16 mouse cellular contexts compared by ENCODE assay signal in genomic region chr10:100036021-100036420, GRCm38 (mm10).
"Had no signal": no experiment of that assay in that cellular context is flagged by ENCODE, and none has a peak within 500 bp of the region (broad histone marks: within the 10 kb centered on the region; RNA-seq: fewer than 3 reads in every experiment).

No protein-coding gene starts in this region.

- H3K4me1 ChIP-seq: megakaryocyte, embryonic 14.5 days; midbrain, embryonic 15.5 days; neural tube, embryonic 12.5 days had no signal

- H3K9ac ChIP-seq: liver, embryonic 15.5 days; liver, postnatal 0 days; lung, embryonic 15.5 days; midbrain, embryonic 13.5 days; midbrain, embryonic 15.5 days; neural tube, embryonic 12.5 days; stomach, embryonic 15.5 days had no signal

- ATAC-seq: liver, postnatal 0 days; lung, postnatal 0 days; midbrain, embryonic 13.5 days; midbrain, embryonic 15.5 days had no signal

- H3K36me3 ChIP-seq: liver, embryonic 15.5 days; lung, embryonic 15.5 days; midbrain, embryonic 13.5 days; midbrain, embryonic 15.5 days; neural tube, embryonic 12.5 days; stomach, embryonic 15.5 days had no signal

- H3K27me3 ChIP-seq: liver, embryonic 15.5 days; lung, embryonic 15.5 days; neural tube, embryonic 12.5 days; stomach, embryonic 15.5 days had no signal

- H3K27ac ChIP-seq: liver, embryonic 15.5 days; lung, embryonic 15.5 days; macrophage; midbrain, embryonic 13.5 days; midbrain, embryonic 15.5 days; neural tube, embryonic 12.5 days; stomach, embryonic 15.5 days; stomach, postnatal 0 days had no signal

- H3K4me2 ChIP-seq: liver, embryonic 15.5 days; lung, embryonic 15.5 days; midbrain, embryonic 11.5 days; midbrain, embryonic 13.5 days; midbrain, embryonic 15.5 days; neural tube, embryonic 12.5 days; stomach, embryonic 15.5 days had no signal

- H3K9me3 ChIP-seq: liver, embryonic 15.5 days; lung, embryonic 15.5 days; midbrain, embryonic 13.5 days; midbrain, embryonic 15.5 days; neural tube, embryonic 12.5 days; stomach, embryonic 15.5 days had no signal

- DNase-seq: liver, postnatal 0 days; lung, adult 2 months; right cerebral cortex, postnatal 14 days; thymus, postnatal 14 days; thymus, postnatal 36 days had no signal

- H3K4me3 ChIP-seq: liver, embryonic 15.5 days; lung, embryonic 15.5 days; megakaryocyte, embryonic 14.5 days; midbrain, embryonic 13.5 days; midbrain, embryonic 15.5 days; neural tube, embryonic 12.5 days; stomach, embryonic 15.5 days had no signal
